Mouse (Mus musculus): ENCODE measurements around the gene Spns2.

- TF ChIP-seq GATA1 (IDR thresholded peaks at IDR 0.05; ENCODE audit: borderline replicate concordance, low read length) (no peak), FLI1 (IDR thresholded peaks at IDR 0.05; ENCODE audit: low read length) (no peak)
These were observed 21.2 kb downstream of the Spns2 start for GRCm38 (mm10) chr11:72468525-72468924.
